Mouse (Mus musculus): ENCODE data around the gene March4.

Gene March4

GRCm38 (mm10) chr1:72436967-72437366, 99.8 kb downstream of the March4 start:
- DNase-seq: no peak

GRCm38 (mm10) chr1:72434510-72434909, 102.2 kb downstream of the March4 start:
- no peak for DNase-seq

- no peak for DNase-seq
Measured at GRCm38 (mm10) chr1:72432579-72432978, 104.2 kb downstream of the March4 start.

DNA sequence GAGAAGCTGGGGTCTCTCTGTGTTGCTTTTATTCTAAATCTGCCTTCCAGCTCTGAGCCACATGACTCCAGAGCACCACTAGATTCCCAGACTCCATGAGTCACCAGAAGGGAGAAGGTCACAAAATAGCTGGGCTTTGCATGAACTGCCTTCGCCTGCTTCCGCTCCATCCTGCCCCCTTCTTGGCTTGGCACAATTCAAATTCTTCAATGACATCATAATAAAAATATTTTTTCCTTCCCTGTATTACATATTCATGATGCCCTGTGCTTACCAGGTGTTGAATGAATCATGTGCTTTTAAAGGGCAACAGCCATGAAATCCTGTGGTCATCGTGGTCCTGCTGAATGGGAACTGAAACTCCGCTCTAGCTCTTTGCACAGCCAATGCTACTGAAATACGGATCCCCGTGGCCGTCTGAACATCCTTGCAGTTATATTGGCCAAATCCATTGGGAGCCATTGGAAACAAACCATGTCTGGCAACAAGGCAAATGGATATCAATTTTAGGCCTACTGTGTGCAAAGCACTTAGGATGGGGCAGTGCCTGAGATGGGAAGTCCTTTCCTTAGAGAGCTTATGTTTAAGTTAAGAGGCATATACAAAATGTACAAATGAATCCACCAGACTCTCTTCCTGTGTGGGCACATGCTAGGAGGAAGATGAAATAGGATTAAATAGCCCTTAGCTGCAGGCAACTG, 107.5 kb downstream of the March4 start:
- DNase-seq: no peak

DNA sequence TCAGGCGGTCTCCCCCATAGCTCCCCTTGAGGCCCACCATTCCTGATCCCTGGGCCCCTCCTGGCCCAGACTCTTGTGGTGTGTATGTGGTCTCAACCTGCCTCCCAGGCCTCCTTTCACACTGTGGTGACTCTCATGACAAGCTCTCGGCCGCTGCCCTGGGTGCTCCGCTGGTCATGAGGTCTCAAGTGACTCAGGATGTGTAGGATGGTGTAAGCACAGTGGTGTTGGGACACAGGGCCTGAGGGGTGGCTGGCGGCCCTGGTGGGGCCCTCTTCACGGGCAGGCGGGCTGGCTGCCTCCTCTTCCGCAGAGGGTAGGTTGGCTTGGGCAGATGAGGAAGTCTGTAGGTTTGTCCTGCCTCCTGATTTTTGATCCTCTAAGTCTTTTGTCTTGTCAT, 108.2 kb downstream of the March4 start:
- DNase-seq: no peak

DNA sequence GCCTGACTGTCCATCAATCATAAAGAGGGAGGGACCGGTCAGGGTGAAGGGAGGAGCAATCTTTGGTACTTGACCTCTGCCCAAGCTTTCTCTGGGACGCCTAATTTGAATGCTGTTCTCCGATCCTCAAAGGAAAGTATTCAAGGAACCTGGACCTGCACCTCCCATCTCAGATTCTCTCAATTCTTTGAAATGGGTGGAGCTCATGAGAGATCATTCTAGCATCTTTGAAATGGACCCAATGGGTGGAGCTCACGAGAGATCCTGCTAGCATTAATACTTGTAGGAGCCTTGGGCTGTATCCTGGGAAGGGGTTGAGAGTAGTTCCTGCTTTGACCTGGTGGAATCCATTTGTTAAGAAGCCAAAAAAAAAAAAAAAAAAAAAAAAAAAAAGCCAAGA, 110.3 kb downstream of the March4 start:
- DNase-seq: no peak

DNA sequence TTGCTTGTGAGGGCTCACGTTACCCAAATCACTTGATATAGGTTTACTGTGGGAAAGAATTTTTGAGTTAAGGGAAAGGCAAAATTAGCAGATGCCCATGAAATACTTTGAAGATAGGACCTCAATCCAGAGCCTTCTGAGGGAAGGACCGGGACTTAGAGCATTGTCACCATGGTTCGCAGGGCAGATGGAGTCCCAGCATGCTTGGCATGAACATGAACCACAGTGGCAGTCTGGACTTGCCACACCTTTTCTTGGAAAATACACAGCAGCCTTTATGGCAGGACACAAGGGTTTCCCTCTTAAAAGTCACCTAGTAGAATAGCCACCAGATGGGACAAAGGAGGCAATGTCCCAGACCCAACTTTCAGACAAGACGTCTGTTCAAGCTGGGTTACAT, 114.6 kb downstream of the March4 start:
- DNase-seq: no peak

DNA sequence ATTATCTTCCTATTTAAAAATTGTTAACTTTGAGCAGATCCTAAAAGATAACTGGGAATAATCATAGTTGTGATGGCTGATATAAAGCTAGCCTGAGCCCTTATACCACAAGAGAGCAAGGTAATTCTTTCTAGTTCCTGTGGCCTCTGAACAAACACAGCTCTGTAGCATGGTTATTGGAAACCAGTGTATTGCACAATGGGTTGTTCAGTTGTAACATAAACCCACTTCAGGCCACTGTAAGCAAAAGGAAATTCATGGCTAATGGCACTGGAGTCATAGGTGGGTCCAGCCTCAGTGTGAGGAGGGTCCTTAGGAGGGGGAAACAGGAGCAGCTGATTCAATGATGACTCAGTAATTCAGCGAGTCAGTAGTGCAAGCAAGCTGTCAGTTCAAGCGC, 116.5 kb downstream of the March4 start:
- no peak for DNase-seq

- DNase-seq: no peak
Measured at GRCm38 (mm10) chr1:72418744-72419655, 117.7 kb downstream of the March4 start.

DNA sequence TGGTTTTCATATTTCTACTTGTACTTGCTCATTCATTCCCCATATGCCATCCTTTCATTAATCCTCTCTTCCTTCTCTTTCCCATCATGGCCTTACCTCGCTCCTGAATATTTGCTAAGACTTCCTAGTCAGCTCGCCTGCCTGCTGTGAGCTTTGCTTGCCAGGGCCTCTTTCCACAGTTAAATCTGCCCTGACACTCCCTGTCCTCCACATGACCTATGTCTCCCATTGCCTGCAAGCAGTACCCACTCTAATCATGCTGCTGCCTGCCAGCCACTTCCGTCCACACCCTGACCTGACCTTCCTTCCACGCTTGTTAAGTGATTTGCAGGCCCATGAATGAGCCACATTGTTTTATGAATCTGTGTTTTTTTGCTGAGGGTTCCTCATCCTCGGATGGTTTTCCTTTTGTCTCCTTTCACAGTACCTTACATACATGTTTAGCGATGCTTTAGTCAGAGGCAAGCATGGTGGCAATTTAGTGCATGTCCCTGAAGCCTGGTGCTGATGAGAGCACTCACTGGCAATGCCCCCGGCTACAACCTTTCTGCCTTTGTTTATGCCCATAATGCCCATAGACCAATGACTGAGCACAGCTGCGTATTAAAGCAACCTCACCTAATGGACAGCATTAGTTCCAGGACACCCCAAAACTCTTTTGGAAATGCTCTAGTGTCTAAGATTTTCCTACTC, 122.0 kb downstream of the March4 start:
- no peak for DNase-seq

GRCm38 (mm10) chr1:72414133-72414532, 122.6 kb downstream of the March4 start:
- DNase-seq: no peak

GRCm38 (mm10) chr1:72413205-72413604, 123.5 kb downstream of the March4 start:
- DNase-seq: no peak

DNA sequence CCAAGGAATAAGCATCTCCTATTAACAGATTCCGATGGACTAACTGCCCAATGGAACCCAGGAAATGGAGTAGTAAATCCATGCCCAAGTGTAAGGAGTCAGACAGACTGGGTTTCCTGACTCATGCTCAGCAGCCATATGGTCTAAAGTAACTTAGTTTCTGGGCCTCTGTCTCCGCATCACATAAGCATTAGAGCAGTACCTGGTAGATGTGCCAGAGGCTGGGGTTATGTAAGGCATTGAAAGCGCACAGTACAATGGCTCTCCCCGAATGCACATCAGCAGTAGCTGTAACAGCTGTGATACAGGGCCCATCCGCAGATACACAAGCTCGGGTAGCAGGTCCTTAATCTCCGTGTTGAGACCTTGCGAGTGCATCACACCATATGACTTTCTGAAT, 125.6 kb downstream of the March4 start:
- DNase-seq: no peak

GRCm38 (mm10) chr1:72409936-72410335, 126.8 kb downstream of the March4 start:
- no peak for DNase-seq

GRCm38 (mm10) chr1:72406505-72407079, 130.1 kb downstream of the March4 start:
- DNase-seq: no peak

GRCm38 (mm10) chr1:72401331-72402069, 135.2 kb downstream of the March4 start:
- DNase-seq: no peak

- no peak for DNase-seq
Measured at GRCm38 (mm10) chr1:72400616-72401015, 136.1 kb downstream of the March4 start.

GRCm38 (mm10) chr1:72399720-72400401, 136.9 kb downstream of the March4 start:
- no peak for DNase-seq

- no peak for DNase-seq
Measured at GRCm38 (mm10) chr1:72390420-72390819, 146.3 kb downstream of the March4 start.

DNA sequence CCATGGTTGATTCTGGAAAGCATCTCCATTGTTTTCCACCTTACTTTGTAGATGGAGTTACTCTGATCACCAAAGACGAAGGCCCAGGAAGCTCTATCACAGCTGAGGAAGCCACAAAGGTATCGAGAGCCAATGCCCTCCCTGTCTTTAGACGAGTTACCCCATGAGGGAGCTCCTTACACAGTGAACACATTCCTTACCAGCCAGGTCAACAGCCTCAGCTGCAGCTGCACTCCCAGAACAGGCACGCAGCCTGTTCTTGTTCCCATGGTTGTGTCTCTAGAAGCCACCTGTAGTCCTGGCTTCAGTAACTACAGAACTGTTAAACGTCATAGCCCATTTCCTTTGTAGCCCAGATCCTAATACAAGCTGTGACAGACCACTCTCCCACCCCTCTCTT, 153.1 kb downstream of the March4 start:
- DNase-seq: no peak

GRCm38 (mm10) chr1:72383056-72383455, 153.7 kb downstream of the March4 start:
- no peak for DNase-seq

GRCm38 (mm10) chr1:72380544-72380943, 156.2 kb downstream of the March4 start:
- no peak for DNase-seq
